Comparison of ENCODE assay signal across 11 mouse cellular contexts in genomic region chr11:6481669-6482185, GRCm38 (mm10). TPM values are rescaled to one million over a fixed set of nuclear protein-coding genes. Genes with fewer than 3 reads are reported as not detected.
DNase-seq lines count a peak whose midpoint lies in the region; ATAC-seq and TF ChIP-seq lines count a peak whose summit lies in the region.
"Had no signal": no experiment of that assay in that cellular context is flagged by ENCODE, and none has a peak within 500 bp of the region (broad histone marks: within the 10 kb centered on the region; RNA-seq: fewer than 3 reads in every experiment).

No protein-coding gene starts in this region.

- no peaks in the 10 kb centered on the region for H3K9me3 ChIP-seq in midbrain, postnatal 0 days (ENCODE audit: low read length)
- no peaks in the 10 kb centered on the region for H3K9me3 ChIP-seq in midbrain, embryonic 15.5 days
- H3K9me3 ChIP-seq in lung, embryonic 14.5 days (ENCODE audit: low read depth, low read length), result no peaks in the 10 kb centered on the region
- H3K9me3 ChIP-seq in forebrain, embryonic 13.5 days (replicated peaks), result no peaks in the 10 kb centered on the region
- H3K9me3 ChIP-seq: liver, embryonic 12.5 days; midbrain, embryonic 10.5 days; neural tube, embryonic 12.5 days had no signal

- WGBS in midbrain, postnatal 0 days, result 67% methylated on average over 6 of the region's 6 CpGs
- WGBS in midbrain, embryonic 15.5 days, result 76% methylated on average over 6 of the region's 6 CpGs
- 42% methylated on average over 6 of the region's 6 CpGs for WGBS in lung, embryonic 14.5 days
- 75% methylated on average over 6 of the region's 6 CpGs for WGBS in forebrain, embryonic 13.5 days

- H3K9ac ChIP-seq in midbrain, postnatal 0 days (replicated peaks; ENCODE audit: low read length, poor library complexity, severe bottlenecking), result no peak overlapping the region
- H3K9ac ChIP-seq in midbrain, embryonic 15.5 days, result no peak overlapping the region
- no peak overlapping the region for H3K9ac ChIP-seq in lung, embryonic 14.5 days
- H3K9ac ChIP-seq in forebrain, embryonic 13.5 days, result no peak overlapping the region
- H3K9ac ChIP-seq: liver, embryonic 12.5 days; neural tube, embryonic 12.5 days had no signal

- no peak overlapping the region for H3K27ac ChIP-seq in gastrocnemius, adult 2 months
- no peak overlapping the region for H3K27ac ChIP-seq in midbrain, postnatal 0 days (ENCODE audit: low read depth, low read length)
- H3K27ac ChIP-seq in midbrain, embryonic 15.5 days, result no peak overlapping the region
- H3K27ac ChIP-seq in lung, embryonic 14.5 days (ENCODE audit: low read depth), result no peak overlapping the region
- no peak overlapping the region for H3K27ac ChIP-seq in forebrain, embryonic 13.5 days
- H3K27ac ChIP-seq: liver, embryonic 12.5 days; midbrain, embryonic 10.5 days; neural tube, embryonic 12.5 days had no signal

- H3K36me3 ChIP-seq in midbrain, postnatal 0 days (ENCODE audit: insufficient read depth, low read length), result no peaks in the 10 kb centered on the region
- H3K36me3 ChIP-seq in midbrain, embryonic 15.5 days (replicated peaks), result no peaks in the 10 kb centered on the region
- no peaks in the 10 kb centered on the region for H3K36me3 ChIP-seq in lung, embryonic 14.5 days (ENCODE audit: insufficient read depth)
- no peaks in the 10 kb centered on the region for H3K36me3 ChIP-seq in forebrain, embryonic 13.5 days (ENCODE audit: poor library complexity, severe bottlenecking)
- H3K36me3 ChIP-seq: liver, embryonic 12.5 days; midbrain, embryonic 10.5 days; neural tube, embryonic 12.5 days had no signal

- ATAC-seq in midbrain, postnatal 0 days (ENCODE audit: low FRiP score), result no peak; the same call in 1 of the 2 replicates
- ATAC-seq in midbrain, embryonic 15.5 days (replicated peaks), result no peak
- ATAC-seq in lung, embryonic 14.5 days (ENCODE audit: insufficient read depth), result peak; percentile 19; the same call in 1 of the 2 replicates
- ATAC-seq in forebrain, embryonic 13.5 days, result no peak
- ATAC-seq: liver, embryonic 12.5 days had no signal

- H3K4me3 ChIP-seq in gastrocnemius, adult 2 months, result no peak overlapping the region
- no peak overlapping the region for H3K4me3 ChIP-seq in midbrain, postnatal 0 days (ENCODE audit: low read depth, low read length)
- H3K4me3 ChIP-seq in midbrain, embryonic 15.5 days, result no peak overlapping the region
- H3K4me3 ChIP-seq in lung, embryonic 14.5 days (ENCODE audit: low read depth, low read length), result no peak overlapping the region
- H3K4me3 ChIP-seq in forebrain, embryonic 13.5 days, result no peak overlapping the region
- H3K4me3 ChIP-seq: liver, embryonic 12.5 days; midbrain, embryonic 10.5 days; neural tube, embryonic 12.5 days had no signal

- no peaks in the 10 kb centered on the region for H3K27me3 ChIP-seq in midbrain, postnatal 0 days (ENCODE audit: insufficient read depth, low read length)
- no peaks in the 10 kb centered on the region for H3K27me3 ChIP-seq in midbrain, embryonic 15.5 days (replicated peaks)
- H3K27me3 ChIP-seq in lung, embryonic 14.5 days (ENCODE audit: insufficient read depth, low read length), result no peaks in the 10 kb centered on the region
- H3K27me3 ChIP-seq in forebrain, embryonic 13.5 days, result no peaks in the 10 kb centered on the region
- H3K27me3 ChIP-seq: liver, embryonic 12.5 days; neural tube, embryonic 12.5 days had no signal

- TF ChIP-seq CTCF in gastrocnemius, adult 2 months (IDR thresholded peaks at IDR 0.05), result no peak
- no peak for TF ChIP-seq CTCF in midbrain, postnatal 0 days (IDR thresholded peaks at IDR 0.05)
- TF ChIP-seq CTCF in lung, embryonic 14.5 days (IDR thresholded peaks at IDR 0.05; ENCODE audit: low read depth), result no peak

- peak; percentile 32 for DNase-seq in gastrocnemius, adult 2 months
- no peak for DNase-seq in gastrocnemius, postnatal 36 days
- peak; percentile 83 for DNase-seq in midbrain, postnatal 0 days (ENCODE audit: low spot score)
- peak; percentile 43 for DNase-seq in lung, embryonic 14.5 days
- DNase-seq in right cerebral cortex, postnatal 14 days, result no peak
- DNase-seq in frontal cortex, adult 2 months (ENCODE audit: extremely low spot score in 1 of 2, low spot score in 1 of 2), result no peak

- H3K4me1 ChIP-seq in midbrain, postnatal 0 days (ENCODE audit: insufficient read depth, low read length), result no peaks in the 10 kb centered on the region
- no peaks in the 10 kb centered on the region for H3K4me1 ChIP-seq in midbrain, embryonic 15.5 days
- no peaks in the 10 kb centered on the region for H3K4me1 ChIP-seq in lung, embryonic 14.5 days (ENCODE audit: insufficient read depth)
- no peaks in the 10 kb centered on the region for H3K4me1 ChIP-seq in forebrain, embryonic 13.5 days
- H3K4me1 ChIP-seq: neural tube, embryonic 12.5 days had no signal

- intact Hi-C loops in gastrocnemius, adult 2 months (cut with DNase I), result no loop called here
- intact Hi-C loops in gastrocnemius, postnatal 36 days (cut with DNase I), result no loop called here

- H3K4me2 ChIP-seq in midbrain, postnatal 0 days (ENCODE audit: low read depth, low read length, poor library complexity, severe bottlenecking), result no peak overlapping the region
- H3K4me2 ChIP-seq in midbrain, embryonic 15.5 days, result no peak overlapping the region
- H3K4me2 ChIP-seq in lung, embryonic 14.5 days, result no peak overlapping the region
- no peak overlapping the region for H3K4me2 ChIP-seq in forebrain, embryonic 13.5 days
- H3K4me2 ChIP-seq: liver, embryonic 12.5 days; neural tube, embryonic 12.5 days had no signal

RNA-seq across cellular contexts. Expression of gene Purb, which starts 6.0 kb away (rescaled TPM):
- total RNA-seq in gastrocnemius, adult 2 months (2021), result 10 to 100 TPM; 19.9 to 23.5 TPM
- 10 to 100 TPM; 19.7 to 20.7 TPM for total RNA-seq in gastrocnemius, postnatal 36 days (2021)
- 38.0 and 45.1 TPM in 2 replicates for total RNA-seq in midbrain, postnatal 0 days (2014; rRNA removed)
- polyA plus RNA-seq in midbrain, postnatal 0 days (2015; fragmentation: Nextera tagmentation; extraction: Ambion mirVana), result 12.2 and 14.2 TPM in 2 replicates
- polyA plus RNA-seq in midbrain, embryonic 15.5 days (2015; fragmentation: Nextera tagmentation; extraction: Ambion mirVana), result 11.3 and 11.4 TPM in 2 replicates
- polyA plus RNA-seq in lung, embryonic 14.5 days (2014; fragmentation: Nextera tagmentation; extraction: Ambion mirVana), result 25.9 and 27.9 TPM in 2 replicates
- 13.9 and 14.8 TPM in 2 replicates for polyA plus RNA-seq in forebrain, embryonic 13.5 days (2015; fragmentation: Nextera tagmentation; extraction: Ambion mirVana)
- 102 and 103 TPM in 2 replicates for polyA plus RNA-seq in frontal cortex, adult 2 months (2012; rRNA removed)

RNA-seq across cellular contexts. Expression of gene H2afv, which starts 37.5 kb away (rescaled TPM):
- total RNA-seq in gastrocnemius, adult 2 months (2021), result 10 to 100 TPM; 44.2 to 70.3 TPM
- 10 to 100 TPM; 36.4 to 49.2 TPM for total RNA-seq in gastrocnemius, postnatal 36 days (2021)
- total RNA-seq in midbrain, postnatal 0 days (2014; rRNA removed), result 46.2 and 57.2 TPM in 2 replicates
- polyA plus RNA-seq in midbrain, postnatal 0 days (2015; fragmentation: Nextera tagmentation; extraction: Ambion mirVana), result 133 and 142 TPM in 2 replicates
- polyA plus RNA-seq in midbrain, embryonic 15.5 days (2015; fragmentation: Nextera tagmentation; extraction: Ambion mirVana), result 250 and 290 TPM in 2 replicates
- polyA plus RNA-seq in lung, embryonic 14.5 days (2014; fragmentation: Nextera tagmentation; extraction: Ambion mirVana), result 562 and 581 TPM in 2 replicates
- polyA plus RNA-seq in forebrain, embryonic 13.5 days (2015; fragmentation: Nextera tagmentation; extraction: Ambion mirVana), result 942 and 1,061 TPM in 2 replicates
- polyA plus RNA-seq in frontal cortex, adult 2 months (2012; rRNA removed), result 75.0 and 80.7 TPM in 2 replicates

RNA-seq across cellular contexts. Expression of gene Myo1g, which starts 39.0 kb away (rescaled TPM):
- under 1 TPM; 0.36 to 0.56 TPM for total RNA-seq in gastrocnemius, adult 2 months (2021)
- total RNA-seq in gastrocnemius, postnatal 36 days (2021), result 1 to 10 TPM; 1.3 to 1.7 TPM
- 0.99 and 1.5 TPM in 2 replicates for total RNA-seq in midbrain, postnatal 0 days (2014; rRNA removed)
- 0.38 and 0.62 TPM in 2 replicates for polyA plus RNA-seq in midbrain, postnatal 0 days (2015; fragmentation: Nextera tagmentation; extraction: Ambion mirVana)
- polyA plus RNA-seq in midbrain, embryonic 15.5 days (2015; fragmentation: Nextera tagmentation; extraction: Ambion mirVana), result 0.23 and 0.54 TPM in 2 replicates
- polyA plus RNA-seq in lung, embryonic 14.5 days (2014; fragmentation: Nextera tagmentation; extraction: Ambion mirVana), result 1.2 and 2.1 TPM in 2 replicates
- polyA plus RNA-seq in forebrain, embryonic 13.5 days (2015; fragmentation: Nextera tagmentation; extraction: Ambion mirVana), result 0.17 and 0.21 TPM in 2 replicates
- polyA plus RNA-seq in frontal cortex, adult 2 months (2012; rRNA removed), result 0.80 and 0.96 TPM in 2 replicates

Comparison
In these comparisons a context has a peak if more than half of its experiments do, and no peak if none do; other contexts are left out.
1. DNase-seq: peak in gastrocnemius, adult 2 months (single experiment), midbrain, postnatal 0 days (single experiment) and lung, embryonic 14.5 days (single experiment); none in gastrocnemius, postnatal 36 days (0 of 2), right cerebral cortex, postnatal 14 days (single experiment) and frontal cortex, adult 2 months (0 of 2).